Mouse (Mus musculus) heart, adult 2 months (tissue): ENCODE measurements at regions not wholly inside any gene's neighbourhood (a gene's known extent, or its start where the extent isn't known, plus 50 kb on each side); places are given as distances from the start of the nearest gene placed in this dataset.
"Not testable (repeated sequence)": the region's sequence is repeated elsewhere in the genome, so short reads cannot be mapped to it uniquely, and the experiment has no call there.

Source experiments
- CTCF ChIP-seq: fragments of 200-600 bp; IDR thresholded peaks from 2 replicates; pipeline ENCODE4 v1.8.1; 2022; ENCODE audit warnings: antibody characterized with exemption, mild to moderate bottlenecking, moderate library complexity
- POLR2A ChIP-seq: fragments of 200-500 bp; IDR thresholded peaks from 2 replicates; pipeline ENCODE4 v1.6.1; 2011; ENCODE audit warnings: mild to moderate bottlenecking, low read depth, low read length, control low read depth; ENCODE audit not compliant: insufficient read depth

DNA sequence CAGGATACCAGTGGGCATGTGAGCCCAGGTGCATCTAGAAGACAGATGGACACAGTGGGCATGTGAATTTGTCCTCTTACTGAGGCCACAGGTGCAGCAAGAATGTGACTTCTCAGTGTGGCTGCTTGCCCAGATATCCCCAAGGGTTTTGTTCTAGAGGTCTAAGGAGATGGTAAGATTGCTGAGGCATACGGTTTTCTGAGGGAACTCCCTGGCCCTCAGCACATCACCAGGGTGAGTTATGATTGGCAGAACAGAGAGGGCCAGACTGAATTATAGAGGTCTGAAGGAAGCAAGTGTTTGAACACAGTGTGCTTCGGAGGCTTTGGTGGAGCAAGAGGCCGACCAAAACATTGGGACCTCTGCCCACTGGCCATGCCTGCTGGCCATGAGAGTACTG is 71.3 kb downstream of the Samt1 start:
- TF ChIP-seq POLR2A, CTCF: not testable (repeated sequence)
